Mouse (Mus musculus) Patski (cell line): ENCODE measurements around the gene Cxcr2. TPM values are rescaled to one million over a fixed set of nuclear protein-coding genes. Genes with fewer than 3 reads are reported as not detected.

ENCODE experiments used
- ATAC-seq: fragments of 100-300 bp; one replicate; pipeline ENCODE4 v1.8.0; 2021
- CTCF ChIA-PET: fragments of 350-600 bp; sonication (Branson Sonifier 250); formaldehyde crosslinking; loops from one replicate; lab custom pipeline; 2022; ENCODE audit warnings: inconsistent platforms; lab: Charles Lee
- POLR2A ChIA-PET: fragments of 350-600 bp; sonication (Branson Sonifier 250); formaldehyde crosslinking; loops from one replicate; lab custom pipeline; 2022; ENCODE audit warnings: antibody characterized with exemption, inconsistent platforms; lab: Charles Lee
- DNase-seq: peaks from one replicate; pipeline ENCODE4 v3.0.0-alpha.2; 2011; ENCODE audit warnings: low read depth, low spot score
- H3K27me3 ChIP-seq: fragments of 371-371 bp; one replicate; pipeline ENCODE4 v1.5.1; 2021
- CTCF ChIP-seq: fragments of 100-300 bp; IDR thresholded peaks from one replicate; pipeline ENCODE4 v1.5.1; 2021
- in situ Hi-C: fragments of 300-500 bp; cut with MboI; formaldehyde crosslinking; loops from 3 replicates; pipeline ENCODE4 v1.11.1; 2018; ENCODE audit warnings: low pct_unique_long_range_greater_than_20kb, mixed read lengths
- polyA plus RNA-seq: library from polyadenylated mRNA; unstranded; gene quantifications from one replicate; pipeline ENCODE4 v1.2.3, GENCODE M21; 2021

The Cxcr2 gene
- polyA plus RNA-seq, 1 experiment from 2014 or later: 0.01 TPM

DNA sequence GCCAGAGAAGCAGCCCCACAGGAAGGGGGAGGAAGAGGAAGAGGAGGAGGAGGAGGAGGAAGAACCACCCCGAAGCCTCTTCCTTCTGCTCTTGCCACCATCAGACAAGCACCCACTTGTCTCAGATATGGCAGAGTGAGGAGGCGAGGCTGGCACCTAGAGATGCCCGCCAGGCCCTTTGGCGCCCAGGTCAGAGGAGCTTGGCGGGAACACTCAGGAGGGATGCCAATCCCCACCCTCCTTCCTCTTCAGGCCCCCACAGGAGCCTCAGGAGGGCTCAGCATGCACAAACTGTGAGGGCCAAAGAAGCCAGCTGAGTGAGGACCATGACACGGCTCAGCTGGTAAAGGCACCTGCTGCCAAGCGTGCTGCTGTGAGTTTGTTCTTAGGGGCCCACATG lies 32.7 kb upstream of the Cxcr2 start:
- no peak for DNase-seq
- H3K27me3 ChIP-seq: no peaks in the 10 kb centered on the region
- POLR2A ChIA-PET: no interaction called here
- in situ Hi-C loops: no loop called here
- CTCF ChIA-PET: no interaction called here
- TF ChIP-seq CTCF: no peak
- no peak for ATAC-seq

DNA sequence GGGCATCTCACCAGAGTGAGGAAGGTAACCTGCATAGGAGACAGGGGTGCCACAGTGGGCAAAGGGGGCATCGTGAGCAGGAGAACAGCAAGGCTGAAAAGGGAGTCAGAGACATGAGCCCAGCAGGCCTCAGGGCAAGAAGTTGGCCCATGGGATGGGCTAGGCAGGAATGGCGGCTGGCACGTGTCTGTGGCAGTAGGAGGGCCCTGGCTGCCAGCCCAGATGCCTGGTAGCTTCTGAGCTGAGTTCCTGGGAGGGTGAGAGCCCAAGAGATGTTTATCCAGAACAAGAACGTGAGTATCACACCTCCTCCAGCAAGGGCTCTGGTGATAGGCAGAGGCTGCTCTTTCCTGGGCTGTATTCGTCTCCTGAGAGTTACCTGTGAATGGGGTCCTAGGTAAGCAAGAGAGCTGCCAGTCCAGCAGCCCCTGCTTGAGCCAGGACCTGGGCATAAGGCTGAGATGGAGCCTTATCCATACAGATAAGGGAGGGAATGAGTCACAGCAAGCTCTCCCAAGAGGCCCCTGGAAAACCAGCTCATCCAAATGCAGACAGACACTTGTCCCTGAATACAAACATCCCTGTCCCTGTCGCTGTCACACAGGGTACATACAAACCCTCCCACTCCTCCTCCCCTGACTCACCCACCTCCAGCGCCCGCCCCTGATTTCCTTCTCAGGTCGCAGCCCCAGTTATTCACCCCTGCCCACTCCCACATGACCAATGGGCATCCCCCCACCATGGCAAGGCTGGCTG lies 31.8 kb upstream of the Cxcr2 start:
- ATAC-seq: no peak
- in situ Hi-C loops: no loop called here
- DNase-seq: peak; percentile 30
- no peak for TF ChIP-seq CTCF
- ChIA-PET POLR2A (interaction anchor here (1.2 kb wide), 1 partner anchor 26 kb away, joined by 3 read pairs; no protein-coding TSS in a partner anchor), CTCF (interaction anchor here (1.6 to 2.0 kb wide), 2 partner anchors 13 to 220 kb away, joined by 6 to 8 read pairs; no protein-coding TSS in a partner anchor)
- H3K27me3 ChIP-seq: no peaks in the 10 kb centered on the region

DNA sequence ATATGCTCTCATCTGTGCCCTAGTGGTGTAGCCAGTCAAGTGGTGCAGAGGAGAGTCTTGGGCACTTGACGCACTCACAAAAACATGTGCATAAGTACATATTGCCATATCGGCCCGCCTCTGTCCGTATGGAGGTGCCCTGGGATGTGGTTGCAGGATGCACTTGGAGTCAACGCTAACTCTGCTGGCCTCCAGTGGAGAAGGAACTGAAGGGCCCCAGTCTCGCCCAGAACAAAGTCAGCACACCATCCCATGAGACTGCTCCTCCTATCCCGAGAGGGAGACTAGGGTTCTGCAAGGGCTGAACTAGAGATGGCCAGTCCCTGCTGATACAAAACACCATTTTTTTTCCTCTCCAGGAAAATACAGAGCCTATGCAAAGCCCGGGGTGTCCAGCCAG lies 30.6 kb upstream of the Cxcr2 start:
- DNase-seq (no peak), ATAC-seq (no peak)
- in situ Hi-C loops: no loop called here
- POLR2A ChIA-PET: interaction anchor here (1.2 kb wide), 1 partner anchor 27 kb away, joined by 3 read pairs; no protein-coding TSS in a partner anchor
- CTCF ChIA-PET: interaction anchor here (1.6 to 2.0 kb wide), 2 partner anchors 12 to 221 kb away, joined by 6 to 8 read pairs; no protein-coding TSS in a partner anchor
- H3K27me3 ChIP-seq: no peaks in the 10 kb centered on the region
- no peak for TF ChIP-seq CTCF

DNA sequence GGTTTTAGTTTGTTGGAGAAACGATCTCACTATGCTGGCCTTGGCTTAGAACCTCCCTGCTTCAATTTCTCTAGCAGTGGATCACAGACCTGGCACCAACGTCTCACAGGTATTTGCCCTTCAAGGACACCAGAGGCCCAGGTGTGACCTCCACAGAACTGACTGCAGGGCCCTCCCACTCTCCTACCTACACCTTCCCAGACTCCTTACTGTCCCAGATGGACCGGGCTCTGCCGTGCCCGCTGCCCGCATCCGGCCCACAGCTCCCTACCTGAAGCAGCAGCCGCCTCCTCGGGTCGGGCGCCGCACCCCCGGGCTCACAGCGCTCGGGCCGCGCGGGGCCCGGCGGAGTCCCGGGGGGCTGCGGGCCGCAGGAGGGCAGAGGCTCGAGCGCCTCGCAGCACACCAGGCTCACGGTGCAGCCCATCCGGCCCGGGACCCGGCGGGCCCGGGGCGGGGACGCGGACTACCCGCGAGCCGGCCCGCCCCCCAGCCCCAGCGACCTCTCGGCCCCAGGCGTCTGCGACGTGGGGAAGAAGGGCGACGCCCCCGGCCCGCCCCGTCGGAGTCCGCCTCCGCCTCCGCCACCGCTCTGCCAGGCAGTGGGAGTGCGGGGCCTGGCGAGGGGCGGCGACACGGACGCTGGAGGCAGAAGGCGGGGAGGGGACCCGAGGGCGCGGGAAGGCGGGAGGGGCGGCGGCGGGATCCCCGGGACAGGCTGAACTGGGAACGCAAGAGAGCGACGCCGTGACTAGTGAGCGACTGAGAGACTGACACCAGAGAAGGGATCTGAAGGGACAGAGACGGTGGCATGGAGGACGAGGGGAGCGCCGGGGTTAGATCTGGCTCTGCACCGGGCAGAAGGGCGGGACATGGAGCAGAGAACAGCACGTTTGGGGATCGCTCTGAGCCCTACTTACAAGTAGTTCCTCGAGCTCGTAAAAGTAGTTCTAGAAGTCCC lies 29.5 kb upstream of the Cxcr2 start, which contains the start of gene Tns1:
Gene Tns1, minus strand, starts transcription at position 429 of the 961 bp plus-strand sequence.
- ChIA-PET POLR2A (interaction anchor here (0.6 kb wide), 1 partner anchor 671 kb away, joined by 5 read pairs; no protein-coding TSS in a partner anchor), CTCF (interaction anchor here (0.7 to 1.6 kb wide), 5 partner anchors 14 to 223 kb away, joined by 3 to 6 read pairs (median 3); no protein-coding TSS in a partner anchor)
- in situ Hi-C loops: no loop called here
- ATAC-seq: no peak
- no peak for DNase-seq
- TF ChIP-seq CTCF: no peak
- no peaks in the 10 kb centered on the region for H3K27me3 ChIP-seq

DNA sequence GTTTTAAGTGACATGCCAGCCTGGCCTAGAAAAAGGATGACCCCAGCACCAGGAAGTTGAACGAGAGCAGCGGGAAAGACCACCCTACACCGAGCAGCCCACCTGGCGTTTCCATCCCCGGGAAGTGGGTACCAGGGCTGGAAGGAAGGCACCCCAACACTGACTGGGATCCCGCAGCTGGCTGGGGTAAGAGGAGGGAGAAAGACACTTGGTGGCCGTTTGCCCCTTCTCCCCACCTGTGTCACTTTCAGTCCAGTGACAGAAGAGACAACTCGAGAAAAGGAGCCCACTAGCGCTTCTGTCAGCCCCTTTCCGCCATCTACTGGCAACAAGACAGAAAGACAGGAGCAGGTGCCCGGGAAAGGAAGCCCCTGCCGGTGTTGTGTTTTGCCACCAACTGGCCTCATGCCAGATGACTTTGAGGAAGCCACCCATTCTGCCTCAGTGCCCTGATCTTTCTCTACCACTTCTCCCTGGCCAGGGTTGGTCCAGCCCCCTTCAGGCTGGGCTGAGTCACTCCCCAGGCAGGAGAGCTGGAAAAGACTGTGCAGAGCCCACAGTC lies 28.7 kb upstream of the Cxcr2 start, which contains the start of gene Rufy4:
Gene Rufy4, plus strand, starts transcription at position 551 of the 562 bp plus-strand sequence.
- no peaks in the 10 kb centered on the region for H3K27me3 ChIP-seq
- no peak for TF ChIP-seq CTCF
- peak; percentile 86 for ATAC-seq
- in situ Hi-C loops: loop anchor here (5.0 kb wide), 1 partner anchor 223 kb away; no protein-coding TSS in a partner anchor
- CTCF ChIA-PET: interaction anchor here (0.6 to 2.0 kb wide), 8 partner anchors 12 to 223 kb away, joined by 3 to 11 read pairs (median 3); no protein-coding TSS in a partner anchor
- POLR2A ChIA-PET: no interaction called here
- peak; percentile 83 for DNase-seq

DNA sequence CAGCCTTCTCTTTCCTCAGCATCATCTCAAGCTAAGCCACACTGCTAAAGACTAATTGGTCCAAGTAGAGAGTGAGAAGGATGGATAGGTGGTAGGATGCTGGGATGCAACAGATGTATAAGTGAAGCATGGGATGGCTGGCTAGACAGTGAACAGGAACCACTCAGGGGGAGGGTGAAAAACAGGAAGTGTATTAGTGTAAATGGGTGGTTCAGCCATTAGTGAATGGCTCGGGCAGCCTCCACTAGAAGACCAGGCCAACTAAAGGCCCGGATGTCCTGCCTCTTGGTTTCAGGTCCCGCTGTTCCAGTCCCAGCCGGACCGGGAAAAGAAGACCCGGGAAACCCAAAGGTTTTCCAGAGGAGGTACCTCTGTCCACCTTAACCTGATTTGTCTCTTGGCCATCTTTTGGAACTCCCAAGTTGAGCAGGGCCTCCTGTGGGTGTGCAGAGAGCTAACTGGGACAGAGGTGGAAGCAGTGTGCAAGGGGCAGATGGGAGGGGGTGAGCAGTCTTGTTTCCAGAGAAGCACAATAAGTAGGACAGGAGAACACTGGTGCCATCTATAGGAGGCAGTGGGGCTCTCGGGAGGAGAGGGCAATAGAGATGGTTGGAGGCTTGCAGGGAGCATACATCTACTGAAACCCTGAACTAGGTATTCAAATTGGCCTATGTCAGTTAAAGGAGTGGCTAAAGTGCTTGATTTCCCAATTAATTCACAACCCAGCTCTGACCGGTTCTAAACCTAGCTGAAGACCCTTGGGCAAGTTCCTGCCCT lies 22.7 kb upstream of the Cxcr2 start:
- DNase-seq (no peak), ATAC-seq (no peak)
- TF ChIP-seq CTCF: no peak
- H3K27me3 ChIP-seq: peaks cover 5% of the 10 kb centered on the region
- CTCF ChIA-PET: interaction anchor here (1.5 kb wide), 1 partner anchor 46 kb away, joined by 4 read pairs; no protein-coding TSS in a partner anchor
- POLR2A ChIA-PET: no interaction called here
- in situ Hi-C loops: no loop called here

DNA sequence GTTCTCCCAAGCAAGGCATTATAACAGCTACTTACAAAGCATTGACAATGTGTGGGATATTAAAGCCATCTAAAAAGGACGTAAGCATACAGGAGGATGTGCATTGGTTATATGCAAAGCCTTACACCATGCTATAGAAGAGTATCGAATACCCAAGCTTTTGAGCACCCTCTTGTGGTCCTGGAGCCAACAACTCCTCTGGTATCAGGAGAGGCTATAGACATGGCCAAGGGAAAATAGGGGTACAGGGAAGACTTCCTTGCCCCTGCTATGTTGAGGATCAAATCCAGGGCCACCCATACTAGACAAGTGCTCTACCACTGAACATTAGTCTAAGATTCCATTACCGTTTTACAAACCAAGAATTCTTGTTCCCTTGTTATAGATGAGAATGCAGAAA lies 21.8 kb upstream of the Cxcr2 start:
- in situ Hi-C loops: no loop called here
- no peak for TF ChIP-seq CTCF
- DNase-seq: no peak
- CTCF ChIA-PET: interaction anchor here (1.5 to 1.8 kb wide), 2 partner anchors 47 to 230 kb away, joined by 4 to 5 read pairs; no protein-coding TSS in a partner anchor
- POLR2A ChIA-PET: no interaction called here
- ATAC-seq: no peak
- H3K27me3 ChIP-seq: peaks cover 5% of the 10 kb centered on the region

DNA sequence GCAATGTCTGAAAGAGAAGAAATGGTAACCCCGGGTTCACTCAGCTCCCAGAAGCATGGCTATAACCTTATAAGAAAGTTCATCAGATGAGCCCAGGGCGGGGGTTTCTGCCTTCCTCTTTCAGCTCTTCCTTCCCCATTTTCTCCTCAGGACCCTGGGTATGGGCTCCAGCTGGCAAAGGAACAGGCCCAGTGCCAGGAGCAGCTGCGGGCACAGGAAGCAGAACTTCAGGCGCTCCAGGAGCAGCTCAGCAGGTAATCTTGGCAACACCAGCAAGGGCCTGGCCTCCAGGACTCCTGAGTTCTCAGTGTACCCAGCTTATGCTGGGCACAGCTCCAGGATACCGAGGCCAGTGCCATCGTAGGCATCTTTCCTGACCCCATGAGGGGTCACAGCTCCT lies 19.8 kb upstream of the Cxcr2 start:
- DNase-seq: no peak
- ChIA-PET POLR2A (no interaction called here), CTCF (interaction anchor here (1.8 kb wide), 1 partner anchor 232 kb away, joined by 5 read pairs; no protein-coding TSS in a partner anchor)
- H3K27me3 ChIP-seq: peaks cover 5% of the 10 kb centered on the region
- in situ Hi-C loops: no loop called here
- ATAC-seq: no peak
- no peak for TF ChIP-seq CTCF
